In genomic region chr1:82042051-82042432, GRCm38 (mm10) we compare ENCODE assay signal across 35 mouse cellular contexts.
DNase-seq lines count a peak whose midpoint lies in the region; ATAC-seq and TF ChIP-seq lines count a peak whose summit lies in the region.
"Had no signal": no experiment of that assay in that cellular context is flagged by ENCODE, and none has a peak within 500 bp of the region (broad histone marks: within the 10 kb centered on the region; RNA-seq: fewer than 3 reads in every experiment).

No protein-coding gene starts in this region.

- H3K79me3 ChIP-seq in C2C12 (ENCODE audit: low read depth), result no peaks in the 10 kb centered on the region

- H3ac ChIP-seq in C2C12 (ENCODE audit: control insufficient read depth, insufficient read length, low read depth), result no peak overlapping the region

- no peaks in the 10 kb centered on the region for H3K36me3 ChIP-seq in limb, embryonic 14.5 days (ENCODE audit: control insufficient read depth, insufficient read depth, low read length)
- no peaks in the 10 kb centered on the region for H3K36me3 ChIP-seq in limb, embryonic 10.5 days
- no peaks in the 10 kb centered on the region for H3K36me3 ChIP-seq in C2C12 (ENCODE audit: control insufficient read depth, insufficient read depth)
- H3K36me3 ChIP-seq in forebrain, embryonic 11.5 days (ENCODE audit: control insufficient read depth, insufficient read depth, low read length), result no peaks in the 10 kb centered on the region
- H3K36me3 ChIP-seq: heart, embryonic 10.5 days; heart, embryonic 15.5 days; hindbrain, embryonic 12.5 days; limb, embryonic 15.5 days; midbrain, embryonic 13.5 days; neural tube, embryonic 15.5 days; stomach, embryonic 15.5 days had no signal

- TF ChIP-seq POLR2A in limb, embryonic 14.5 days (IDR thresholded peaks at IDR 0.05; ENCODE audit: borderline replicate concordance, extremely low read depth, insufficient read depth, insufficient read length), result no peak

- H3K79me2 ChIP-seq in C2C12 (ENCODE audit: control insufficient read depth, insufficient read depth), result no peaks in the 10 kb centered on the region

- H3K4me3 ChIP-seq in limb, embryonic 14.5 days (replicated peaks; ENCODE audit: low read length), result no peak overlapping the region
- no peak overlapping the region for H3K4me3 ChIP-seq in limb, embryonic 10.5 days
- H3K4me3 ChIP-seq in C2C12 (ENCODE audit: insufficient read depth, poor library complexity, severe bottlenecking), result no peak overlapping the region
- no peak overlapping the region for H3K4me3 ChIP-seq in forebrain, embryonic 11.5 days (ENCODE audit: low read depth, low read length)
- H3K4me3 ChIP-seq: heart, embryonic 10.5 days; heart, embryonic 15.5 days; hindbrain, embryonic 12.5 days; limb, embryonic 15.5 days; megakaryocyte, embryonic 14.5 days; midbrain, embryonic 13.5 days; neural tube, embryonic 15.5 days; stomach, embryonic 15.5 days had no signal

- no peaks in the 10 kb centered on the region for H3K27me3 ChIP-seq in limb, embryonic 14.5 days (ENCODE audit: control insufficient read depth, insufficient read depth, low read length)
- H3K27me3 ChIP-seq in limb, embryonic 10.5 days (ENCODE audit: low read depth, poor library complexity, severe bottlenecking), result no peaks in the 10 kb centered on the region
- no peaks in the 10 kb centered on the region for H3K27me3 ChIP-seq in C2C12 (ENCODE audit: control insufficient read depth, insufficient read depth, insufficient read length)
- no peaks in the 10 kb centered on the region for H3K27me3 ChIP-seq in forebrain, embryonic 11.5 days (ENCODE audit: control insufficient read depth, insufficient read depth, low read length)
- H3K27me3 ChIP-seq: heart, embryonic 15.5 days; hindbrain, embryonic 12.5 days; limb, embryonic 15.5 days; megakaryocyte, embryonic 14.5 days; midbrain, embryonic 13.5 days; neural tube, embryonic 15.5 days; stomach, embryonic 15.5 days had no signal

- H3K27ac ChIP-seq in limb, embryonic 14.5 days (replicated peaks; ENCODE audit: low read depth, low read length), result no peak overlapping the region
- no peak overlapping the region for H3K27ac ChIP-seq in limb, embryonic 10.5 days
- no peak overlapping the region for H3K27ac ChIP-seq in forebrain, embryonic 11.5 days (ENCODE audit: low read depth, low read length)
- H3K27ac ChIP-seq: heart, embryonic 10.5 days; heart, embryonic 15.5 days; hindbrain, embryonic 12.5 days; hindbrain, postnatal 0 days; kidney, postnatal 0 days; limb, embryonic 15.5 days; liver, embryonic 14.5 days; midbrain, embryonic 13.5 days; neural tube, embryonic 15.5 days; stomach, embryonic 15.5 days had no signal

- H3K4me2 ChIP-seq in limb, embryonic 14.5 days (replicated peaks; ENCODE audit: low read depth, low read length, severe bottlenecking), result no peak overlapping the region
- H3K4me2 ChIP-seq in forebrain, embryonic 11.5 days (ENCODE audit: low read depth, low read length, severe bottlenecking), result no peak overlapping the region
- H3K4me2 ChIP-seq: heart, embryonic 15.5 days; hindbrain, embryonic 12.5 days; limb, embryonic 15.5 days; midbrain, embryonic 13.5 days; neural tube, embryonic 15.5 days; stomach, embryonic 15.5 days had no signal

- no peaks in the 10 kb centered on the region for H3K4me1 ChIP-seq in limb, embryonic 14.5 days (ENCODE audit: control insufficient read depth, insufficient read depth, low read length)
- H3K4me1 ChIP-seq in limb, embryonic 10.5 days, result peaks cover 8% of the 10 kb centered on the region; the same call in 1 of the 2 replicates
- no peaks in the 10 kb centered on the region for H3K4me1 ChIP-seq in forebrain, embryonic 11.5 days (replicated peaks; ENCODE audit: control insufficient read depth, insufficient read depth, low read length)
- H3K4me1 ChIP-seq: heart, embryonic 10.5 days; heart, embryonic 15.5 days; hindbrain, embryonic 12.5 days; megakaryocyte, embryonic 14.5 days; midbrain, embryonic 13.5 days; neural tube, embryonic 15.5 days; stomach, embryonic 15.5 days had no signal

- DNase-seq in limb, embryonic 14.5 days (ENCODE audit: low spot score), result peak; percentile 63
- DNase-seq in limb, embryonic 10.5 days (ENCODE audit: low spot score), result no peak
- peak; percentile 49 for DNase-seq in embryo, embryonic 11 days
- DNase-seq in forelimb bud, embryonic 11.5 days (ENCODE audit: low read depth, low spot score), result peak; percentile 35
- no peak for DNase-seq in forebrain, embryonic 11.5 days (ENCODE audit: low spot score)
- DNase-seq in spleen, postnatal 10 days (ENCODE audit: low spot score in 2 of 2), result no peak
- DNase-seq: adrenal gland, adult 2 months; adrenal gland, postnatal 36 days; cerebellum, adult 18-20 months; cerebellum, postnatal 10 days; gastrocnemius, postnatal 25 days; heart, adult 11 months; heart, postnatal 36 days; kidney, adult 8-10 months; kidney, postnatal 4 days; lung, adult 2 months; lung, postnatal 4 days; thymus, adult 18-20 months; thymus, postnatal 36 days had no signal

- no peak overlapping the region for H3K9ac ChIP-seq in limb, embryonic 14.5 days (ENCODE audit: low read depth, low read length, severe bottlenecking)
- H3K9ac ChIP-seq in forebrain, embryonic 11.5 days (ENCODE audit: low read length), result no peak overlapping the region
- H3K9ac ChIP-seq: heart, embryonic 15.5 days; hindbrain, embryonic 12.5 days; limb, embryonic 15.5 days; liver, embryonic 14.5 days; midbrain, embryonic 13.5 days; neural tube, embryonic 15.5 days; stomach, embryonic 15.5 days had no signal

- H3K9me3 ChIP-seq in limb, embryonic 14.5 days (ENCODE audit: control insufficient read depth, low read length), result no peaks in the 10 kb centered on the region
- H3K9me3 ChIP-seq in limb, embryonic 10.5 days (replicated peaks), result no peaks in the 10 kb centered on the region
- H3K9me3 ChIP-seq in forebrain, embryonic 11.5 days (ENCODE audit: control insufficient read depth, low read length), result no peaks in the 10 kb centered on the region
- H3K9me3 ChIP-seq: heart, embryonic 10.5 days; heart, embryonic 15.5 days; hindbrain, embryonic 12.5 days; limb, embryonic 15.5 days; midbrain, embryonic 13.5 days; neural tube, embryonic 15.5 days; stomach, embryonic 15.5 days had no signal

- ATAC-seq in limb, embryonic 14.5 days (ENCODE audit: low FRiP score, low read depth), result no peak
- no peak for ATAC-seq in forebrain, embryonic 11.5 days (replicated peaks; ENCODE audit: low FRiP score)
- no peak for ATAC-seq in inflammation-experienced regulatory T-cells, adult 6 months
- ATAC-seq: CD4-positive, CD25-positive, alpha-beta regulatory T cell, adult 4 months; forebrain, embryonic 16.5 days; hindbrain, postnatal 0 days; intestine, embryonic 16.5 days; midbrain, embryonic 13.5 days had no signal

- no peak for TF ChIP-seq CTCF in C2C12 (IDR thresholded peaks at IDR 0.05; ENCODE audit: control insufficient read depth, insufficient read depth, insufficient read length)

- WGBS in limb, embryonic 14.5 days, result 26% methylated on average over 2 of the region's 2 CpGs
- 31% methylated on average over 2 of the region's 2 CpGs for WGBS in limb, embryonic 10.5 days
- WGBS in forebrain, embryonic 11.5 days, result 31% methylated on average over 2 of the region's 2 CpGs

TF ChIP-seq in C2C12, 6 proteins besides CTCF, POLR2A, EP300 and RAD21:
- TF ChIP-seq MYOD1 (IDR thresholded peaks at IDR 0.05; ENCODE audit: control insufficient read depth, insufficient read length, low read depth) (peak; percentile 21), USF1 (IDR thresholded peaks at IDR 0.05; ENCODE audit: low read depth) (no peak)

Comparison
In these comparisons a context has a peak if more than half of its experiments do, and no peak if none do; other contexts are left out.
1. DNase-seq: peak in limb, embryonic 14.5 days (single experiment), embryo, embryonic 11 days (single experiment) and forelimb bud, embryonic 11.5 days (single experiment); none in limb, embryonic 10.5 days (single experiment), forebrain, embryonic 11.5 days (single experiment) and spleen, postnatal 10 days (0 of 2).